Mouse (Mus musculus) kidney, embryonic 15.5 days (tissue): Measurements from ENCODE around the gene Aatk. TPM values are rescaled to one million over a fixed set of nuclear protein-coding genes. Genes with fewer than 3 reads are reported as not detected.
A peak's percentile ranks its signal among the peaks of the same experiment; 100 is the strongest.

ENCODE experiments used
- microRNA counts: library from miRNA; unstranded; fragments of <30 nt; microRNA quantifications from one replicate; lab custom pipeline; 2016
- microRNA-seq: library from miRNA; unstranded; fragments of <30 nt; microRNA quantifications from one replicate; pipeline ENCODE4, GENCODE M21; 2016
- polyA plus RNA-seq: library from polyadenylated mRNA; unstranded; fragments of >200 nt; fragmentation: Nextera tagmentation; extraction: Ambion mirVana; gene quantifications from 2 replicates; pipeline ENCODE4 v1.2.1, GENCODE M21; 2015

Aatk gene
- polyA plus RNA-seq, 1 experiment from 2014 or later: 3.2 TPM

MicroRNA genes within 50 kb of the gene (microRNA counts, 519-probe panel; counts per million panel counts)
- microRNA mmu-miR-338-3p (lab: Ali Mortazavi, UCI): 2,689 counts per million, percentile 62 among the panel's probes with 10 or more counts
- microRNA mmu-miR-338-5p (lab: Ali Mortazavi, UCI): 2,461 counts per million, percentile 41 among the panel's probes with 10 or more counts

Small RNA genes lying within 50 kb of the gene (microRNA-seq; reads per million reads assigned to microRNA genes)
- gene Gm25948 (not detected), gene Mir3065 (not detected), gene Mir338 (not detected)

Other genes starting within 250 kb of the Aatk start
- 94.1 and 101 TPM in 2 replicates for gene Chmp6, start 133.7 kb downstream of the Aatk start, polyA plus RNA-seq
- 20.8 and 22.3 TPM in 2 replicates for gene Baiap2, start 104.4 kb downstream of the Aatk start, polyA plus RNA-seq
- gene Cep131, start 39.7 kb upstream of the Aatk start, polyA plus RNA-seq: 23.7 and 27.7 TPM in 2 replicates
- 19.5 and 22.4 TPM in 2 replicates for gene Tepsin, start 51.6 kb upstream of the Aatk start, polyA plus RNA-seq
- 83.0 and 90.1 TPM in 2 replicates for gene Ndufaf8, start 51.8 kb upstream of the Aatk start, polyA plus RNA-seq
- 109 and 115 TPM in 2 replicates for gene Slc38a10, start 104.2 kb upstream of the Aatk start, polyA plus RNA-seq
- gene Bahcc1, start 185.8 kb upstream of the Aatk start, polyA plus RNA-seq: 11.8 and 14.1 TPM in 2 replicates